Mouse (Mus musculus) G1E (cell line): Measurements from ENCODE around the gene Kmt2b. TPM values are rescaled to one million over a fixed set of nuclear protein-coding genes. Genes with fewer than 3 reads are reported as not detected.

Source experiments
- ATAC-seq: 2 replicates; pipeline ENCODE4 v1.8.0; 2016; ENCODE audit warnings: mild to moderate bottlenecking; ENCODE audit not compliant: insufficient number of reproducible peaks, poor library complexity, low FRiP score, severe bottlenecking; ENCODE audit errors: extremely low read depth
- DNase-seq: peaks from one replicate; pipeline ENCODE4 v3.0.0; 2012; ENCODE audit warnings: low spot score
- H3K27me3 ChIP-seq: 2 replicates; pipeline ENCODE4 v1.6.1; 2012; ENCODE audit warnings: mild to moderate bottlenecking, low read length, inconsistent platforms; ENCODE audit not compliant: insufficient read depth
- H3K36me3 ChIP-seq: replicated peaks from 2 replicates; pipeline ENCODE3; 2012; ENCODE audit warnings: mild to moderate bottlenecking, inconsistent platforms
- H3K4me1 ChIP-seq: 2 replicates; pipeline ENCODE4 v1.6.1; 2012; ENCODE audit warnings: low read depth, low read length, inconsistent platforms, mixed read lengths; ENCODE audit not compliant: insufficient read depth
- H3K4me3 ChIP-seq: 2 replicates; pipeline ENCODE4 v1.5.1; 2012; ENCODE audit warnings: low read depth, mild to moderate bottlenecking, inconsistent platforms, low read length, moderate library complexity, mixed read lengths
- H3K9me3 ChIP-seq: replicated peaks from 2 replicates; pipeline ENCODE4 v1.6.1; 2012; ENCODE audit warnings: inconsistent platforms
- CTCF ChIP-seq: IDR thresholded peaks from 2 replicates; pipeline ENCODE4 v1.5.1; 2012; ENCODE audit warnings: low read depth, low read length, inconsistent platforms, mixed read lengths
- GATA1 ChIP-seq: IDR thresholded peaks from 2 replicates; pipeline ENCODE4 v1.6.1; 2012; ENCODE audit warnings: borderline replicate concordance, low read length, inconsistent platforms, mixed read lengths
- GATA2 ChIP-seq: IDR thresholded peaks from 2 replicates; pipeline ENCODE4 v1.6.1; 2012; ENCODE audit warnings: low read depth, low read length, inconsistent platforms, borderline replicate concordance
- POLR2AphosphoS5 ChIP-seq: IDR thresholded peaks from 2 replicates; pipeline ENCODE4 v1.6.1; 2012; ENCODE audit warnings: low read depth, low read length, inconsistent platforms; ENCODE audit not compliant: insufficient replicate concordance
- TAL1 ChIP-seq: conservative IDR thresholded peaks from 2 replicates; pipeline ENCODE4 v1.6.1; 2012; ENCODE audit warnings: low read depth, low read length, inconsistent platforms, mixed read lengths
- polyA plus RNA-seq: library from polyadenylated mRNA; stranded (reverse); fragments of >175 nt; gene quantifications from 2 replicates; pipeline ENCODE4 v1.2.3, GENCODE M21; 2012
- total RNA-seq, 2 experiments: library from RNA; stranded (forward) in 1 of 2; stranded (reverse) in 1 of 2; fragments of 200-1000 nt in 1 of 2; fragments of >200 nt in 1 of 2; fragmentation: Nextera tagmentation in 1 of 2; gene quantifications; 2 replicates each; pipeline ENCODE4 v1.2.3; 2014 to 2017

Kmt2b gene
- total and polyA plus RNA-seq, 3 experiments, result 9.2 to 142 (median 97.4) TPM

GRCm38 (mm10) chr7:30551445-30552101 lies 37.0 kb downstream of the Kmt2b start:
- H3K9me3 ChIP-seq, result no peaks in the 10 kb centered on the region
- peaks cover 66% of the 10 kb centered on the region for H3K36me3 ChIP-seq
- TF ChIP-seq GATA1 (no peak), GATA2 (no peak), CTCF (no peak), TAL1 (no peak), POLR2AphosphoS5 (no peak)
- H3K27me3 ChIP-seq, result no peaks in the 10 kb centered on the region
- no peak for DNase-seq
- H3K4me1 ChIP-seq, result peaks cover 35% of the 10 kb centered on the region
- H3K4me3 ChIP-seq, result peak overlapping the region; percentile 78
- ATAC-seq, result peak; percentile 45; the same call in 1 of the 2 replicates

GRCm38 (mm10) chr7:30550603-30551002 lies 37.9 kb downstream of the Kmt2b start:
- Histone ChIP-seq H3K4me3 (no peak overlapping the region), H3K9me3 (no peaks in the 10 kb centered on the region), H3K27me3 (no peaks in the 10 kb centered on the region), H3K4me1 (peaks cover 43% of the 10 kb centered on the region), H3K36me3 (peaks cover 66% of the 10 kb centered on the region)
- no peak for ATAC-seq
- no peak for DNase-seq
- TF ChIP-seq GATA2 (no peak), CTCF (no peak), TAL1 (no peak)

GRCm38 (mm10) chr7:30549880-30550279 lies 38.6 kb downstream of the Kmt2b start:
- no peak for ATAC-seq
- TF ChIP-seq TAL1 (no peak), GATA2 (no peak), CTCF (no peak), GATA1 (no peak), POLR2AphosphoS5 (no peak)
- H3K9me3 ChIP-seq, result no peaks in the 10 kb centered on the region
- peaks cover 48% of the 10 kb centered on the region for H3K4me1 ChIP-seq
- peaks cover 62% of the 10 kb centered on the region for H3K36me3 ChIP-seq
- DNase-seq, result no peak
- no peak overlapping the region for H3K4me3 ChIP-seq
- H3K27me3 ChIP-seq, result no peaks in the 10 kb centered on the region

GRCm38 (mm10) chr7:30544327-30544726 lies 44.2 kb downstream of the Kmt2b start:
- ATAC-seq, result peak; percentile 84
- Histone ChIP-seq H3K27me3 (no peaks in the 10 kb centered on the region), H3K9me3 (no peaks in the 10 kb centered on the region), H3K36me3 (peaks cover 73% of the 10 kb centered on the region), H3K4me1 (peaks cover 30% of the 10 kb centered on the region), H3K4me3 (no peak overlapping the region)
- peak; percentile 58 for DNase-seq
- TF ChIP-seq TAL1 (peak; percentile 69), POLR2AphosphoS5 (no peak)

- no peak for DNase-seq
- Histone ChIP-seq H3K4me3 (no peak overlapping the region), H3K4me1 (peaks cover 28% of the 10 kb centered on the region), H3K9me3 (no peaks in the 10 kb centered on the region), H3K27me3 (no peaks in the 10 kb centered on the region), H3K36me3 (peaks cover 60% of the 10 kb centered on the region)
- TF ChIP-seq POLR2AphosphoS5, result no peak
- no peak for TF ChIP-seq CTCF
- TF ChIP-seq GATA1, result no peak
- no peak for TF ChIP-seq TAL1
- TF ChIP-seq GATA2, result no peak
- ATAC-seq, result no peak
Observed at GRCm38 (mm10) chr7:30540572-30540971, 48.0 kb downstream of the Kmt2b start.

GRCm38 (mm10) chr7:30534633-30535577 lies 53.6 kb downstream of the Kmt2b start, which contains the start of gene Arhgap33:
Gene Arhgap33, minus strand, starts transcription at chr7:30535060.
- Histone ChIP-seq H3K9me3 (no peaks in the 10 kb centered on the region), H3K4me1 (peaks cover 33% of the 10 kb centered on the region), H3K27me3 (no peaks in the 10 kb centered on the region), H3K36me3 (peaks cover 59% of the 10 kb centered on the region), H3K4me3 (peak within 1 kb of the TSS; percentile 82)
- DNase-seq (peak; percentile 100), ATAC-seq (peak; percentile 93)
- TF ChIP-seq GATA2 (no peak), GATA1 (no peak), TAL1 (no peak), POLR2AphosphoS5 (no peak), CTCF (no peak)
